Mouse (Mus musculus) embryo, embryonic 10 days (tissue): ENCODE data around the gene Heatr5a.

Experiments
- DNase-seq: peaks from one replicate; pipeline ENCODE4 v3.0.0-alpha.2; 2015; ENCODE audit warnings: low spot score

Heatr5a gene

GRCm38 (mm10) chr12:51847953-51848680 is 123.0 kb downstream of the Heatr5a start:
- DNase-seq = no peak

- no peak for DNase-seq
Measured at GRCm38 (mm10) chr12:51845261-51845660, 125.9 kb downstream of the Heatr5a start.

DNA sequence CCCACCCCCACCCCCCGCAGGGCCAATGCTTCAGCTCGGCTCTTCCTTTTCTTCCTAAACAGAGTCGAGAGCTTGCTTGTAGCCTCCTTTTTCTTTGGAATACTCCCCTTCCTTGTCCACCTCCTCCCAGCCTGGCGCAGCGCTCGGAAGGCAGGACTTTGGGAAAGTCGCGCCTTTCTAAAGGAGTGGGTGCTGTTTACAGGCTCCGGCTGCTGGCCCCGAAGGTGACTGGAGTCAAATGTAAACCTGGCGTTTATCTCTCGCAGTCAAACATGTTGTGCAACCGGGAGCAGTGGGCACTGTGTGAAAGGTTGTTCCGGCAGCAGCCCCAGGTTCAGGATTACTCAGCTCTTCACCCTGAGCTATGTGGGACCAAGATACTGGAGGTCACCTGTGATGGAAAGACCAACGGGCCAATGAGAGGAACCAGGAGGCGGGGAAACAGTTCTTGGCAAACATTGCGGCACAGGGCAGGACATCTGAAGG is 126.3 kb downstream of the Heatr5a start:
- DNase-seq = peak; percentile 93

GRCm38 (mm10) chr12:51843576-51844520 is 127.3 kb downstream of the Heatr5a start:
- no peak for DNase-seq

DNA sequence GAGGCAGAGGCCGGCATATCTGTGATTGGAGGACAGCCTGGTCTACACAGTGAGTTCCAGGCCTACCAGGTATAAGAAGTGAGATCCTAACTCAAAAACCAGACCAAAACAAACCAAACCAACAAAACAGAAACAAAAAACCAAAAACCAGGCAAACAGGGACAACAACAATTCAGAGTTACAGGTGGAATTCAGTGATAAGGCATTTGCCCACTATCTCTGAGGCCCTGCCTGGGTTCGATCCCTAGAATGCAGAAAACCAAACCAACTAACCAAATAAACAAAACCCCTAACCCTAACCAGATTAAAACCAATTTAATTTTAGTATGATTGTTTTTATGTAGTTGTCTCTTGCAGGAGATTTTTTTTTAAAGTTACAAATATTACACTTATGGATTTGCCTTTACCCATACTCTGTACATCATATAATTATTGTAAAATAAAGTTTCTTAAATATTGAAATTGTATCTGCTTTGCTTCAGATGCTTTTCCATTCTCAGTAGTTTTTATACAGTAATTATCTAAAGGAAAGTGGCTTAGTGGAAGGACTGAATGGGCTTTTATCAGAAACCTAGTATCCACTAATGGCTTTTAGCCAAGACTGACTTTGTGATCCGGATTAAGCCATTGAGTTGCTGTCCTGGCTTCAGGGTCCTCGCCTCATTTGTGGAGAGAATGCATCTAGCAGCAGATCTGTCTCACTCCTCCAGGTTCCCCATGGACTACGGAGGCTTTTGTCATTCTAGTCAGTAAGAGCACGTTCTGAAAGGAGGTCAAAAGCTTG is 128.8 kb downstream of the Heatr5a start:
- no peak for DNase-seq

GRCm38 (mm10) chr12:51839856-51840255 is 131.3 kb downstream of the Heatr5a start:
- DNase-seq = no peak

GRCm38 (mm10) chr12:51835219-51835618 is 135.9 kb downstream of the Heatr5a start:
- no peak for DNase-seq

- DNase-seq = no peak
Measured at GRCm38 (mm10) chr12:51831931-51832330, 139.2 kb downstream of the Heatr5a start.

GRCm38 (mm10) chr12:51831296-51831695 is 139.8 kb downstream of the Heatr5a start:
- DNase-seq = no peak

- no peak for DNase-seq
Measured at GRCm38 (mm10) chr12:51830671-51831070, 140.4 kb downstream of the Heatr5a start.

DNA sequence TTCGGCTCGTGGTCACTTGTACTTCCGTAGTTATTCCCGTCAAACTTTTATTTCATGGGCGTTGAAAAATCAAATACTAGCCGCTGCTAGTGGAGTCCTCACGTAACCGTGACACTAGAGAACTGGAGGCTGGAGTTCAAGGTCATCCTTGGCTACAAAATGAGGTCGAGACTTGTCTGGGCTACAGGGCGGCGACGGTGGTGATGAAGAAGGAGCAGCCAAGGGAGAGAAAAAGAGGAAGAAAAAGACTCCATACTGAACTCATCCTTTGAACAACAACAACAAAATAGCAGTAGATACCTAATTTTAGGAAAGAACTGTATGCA is 141.1 kb downstream of the Heatr5a start:
- DNase-seq = peak; percentile 74

GRCm38 (mm10) chr12:51829290-51830076 is 141.6 kb downstream of the Heatr5a start, which contains the start of gene Hectd1:
Hectd1 (minus strand) TSS chr12:51829536.
- DNase-seq = peak; percentile 83

DNA sequence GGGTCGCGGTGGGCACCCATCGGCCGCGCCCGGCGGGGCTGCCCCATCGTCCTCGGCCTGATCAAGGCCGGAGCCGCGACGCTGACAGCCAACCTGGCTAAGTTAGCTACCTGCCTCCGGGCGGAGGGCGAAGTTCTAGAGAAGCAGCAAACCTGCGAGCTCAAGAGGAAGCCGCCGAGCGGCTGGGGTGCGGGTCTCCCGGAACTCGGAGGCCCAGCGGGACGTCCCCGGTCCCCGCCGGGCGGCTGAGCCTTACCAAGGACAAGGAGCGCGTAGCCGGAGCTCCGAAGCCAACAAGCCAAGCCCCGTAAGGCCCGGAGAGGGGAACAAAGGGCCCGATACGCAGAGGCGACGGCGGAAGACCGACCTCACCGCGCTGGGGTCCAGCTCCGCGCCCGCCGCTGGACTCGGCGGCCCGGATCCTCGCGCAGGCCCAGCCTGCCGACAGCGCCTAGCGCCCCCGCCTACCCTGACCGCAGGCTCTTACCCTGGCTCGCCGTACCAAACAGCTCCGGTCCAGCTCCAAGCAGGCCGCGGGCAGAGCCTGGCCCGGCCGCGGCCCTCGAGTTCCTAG is 142.3 kb downstream of the Heatr5a start:
- peak; percentile 58 for DNase-seq

- no peak for DNase-seq
Measured at GRCm38 (mm10) chr12:51827958-51828650, 143.0 kb downstream of the Heatr5a start.
